Mouse (Mus musculus): ENCODE measurements around the gene Rabac1. TPM values are rescaled to one million over a fixed set of nuclear protein-coding genes. Genes with fewer than 3 reads are reported as not detected.

Rabac1 gene
- 201 and 229 TPM in 2 replicates for total RNA-seq (2017)

DNA sequence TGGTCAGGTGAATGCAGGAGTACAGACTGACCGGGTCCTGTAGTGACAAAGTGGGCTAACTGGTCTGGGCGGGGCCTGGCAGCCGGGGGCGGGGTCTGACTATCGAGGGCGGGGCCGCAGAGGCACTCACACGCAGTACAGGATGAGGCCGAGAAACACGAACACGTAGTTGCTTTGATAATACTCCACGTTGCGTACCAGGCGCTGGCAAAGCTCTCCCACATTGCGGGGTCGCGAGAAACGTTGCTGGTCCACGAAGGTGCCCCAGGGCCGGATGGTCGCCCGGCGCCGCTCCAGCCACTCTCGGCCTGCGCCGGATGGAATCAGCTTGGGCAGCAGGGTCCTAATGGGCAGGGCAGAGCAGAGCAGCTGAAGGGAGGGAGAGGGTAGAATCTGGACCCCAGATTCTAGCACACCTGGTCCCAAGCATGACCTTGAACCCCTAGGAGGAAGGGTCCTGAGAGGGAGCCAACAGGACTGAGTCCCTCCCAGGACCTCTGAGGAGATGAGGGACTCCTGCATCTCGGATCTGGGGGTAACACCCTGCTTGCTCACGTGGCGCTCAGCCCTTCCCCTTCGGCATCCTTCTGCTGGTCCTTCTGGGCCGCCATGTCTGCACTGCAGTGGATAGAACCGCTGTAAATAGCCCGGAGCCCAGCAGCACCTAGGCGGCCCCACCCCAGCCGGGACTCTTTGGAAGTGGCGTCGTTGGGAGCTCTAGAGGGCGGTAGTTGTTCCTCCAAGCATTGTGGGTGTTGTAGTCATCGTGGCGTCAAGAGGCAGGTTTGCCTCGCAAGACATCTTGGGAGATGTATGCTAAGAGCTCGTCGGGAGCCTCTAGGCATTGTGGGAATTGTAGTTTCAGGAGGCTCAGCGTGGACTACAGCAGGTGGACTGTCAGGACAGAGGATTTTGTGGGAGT, at the start of gene Rabac1:
TSS of gene Rabac1 (minus strand) at position 783 of the 922 bp plus-strand sequence.
- ATAC-seq (ENCODE audit: extremely low read depth, insufficient number of reproducible peaks, low FRiP score, poor library complexity, severe bottlenecking): peak; percentile 90

DNA sequence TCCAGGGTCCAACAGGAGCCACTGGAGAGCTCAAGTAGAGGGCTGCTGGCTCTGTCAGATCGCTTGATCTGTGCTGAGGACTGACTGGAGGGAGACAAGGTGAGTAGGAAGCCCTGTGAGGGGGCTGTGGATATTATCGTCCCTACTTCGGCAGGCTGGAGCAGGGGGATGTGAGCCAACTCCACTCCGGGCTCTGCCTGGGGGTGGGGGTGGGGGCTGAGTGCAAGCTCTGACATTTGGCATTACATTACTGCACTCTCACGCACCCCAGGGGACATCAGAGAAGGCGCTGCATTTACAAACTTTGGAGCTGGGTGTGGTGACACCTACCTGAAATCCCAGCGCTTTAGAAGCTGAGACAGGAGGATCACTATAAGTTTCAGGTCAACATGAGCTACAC, 39.0 kb upstream of the Rabac1 start:
- no peak for ATAC-seq (ENCODE audit: extremely low read depth, insufficient number of reproducible peaks, low FRiP score, poor library complexity, severe bottlenecking)

DNA sequence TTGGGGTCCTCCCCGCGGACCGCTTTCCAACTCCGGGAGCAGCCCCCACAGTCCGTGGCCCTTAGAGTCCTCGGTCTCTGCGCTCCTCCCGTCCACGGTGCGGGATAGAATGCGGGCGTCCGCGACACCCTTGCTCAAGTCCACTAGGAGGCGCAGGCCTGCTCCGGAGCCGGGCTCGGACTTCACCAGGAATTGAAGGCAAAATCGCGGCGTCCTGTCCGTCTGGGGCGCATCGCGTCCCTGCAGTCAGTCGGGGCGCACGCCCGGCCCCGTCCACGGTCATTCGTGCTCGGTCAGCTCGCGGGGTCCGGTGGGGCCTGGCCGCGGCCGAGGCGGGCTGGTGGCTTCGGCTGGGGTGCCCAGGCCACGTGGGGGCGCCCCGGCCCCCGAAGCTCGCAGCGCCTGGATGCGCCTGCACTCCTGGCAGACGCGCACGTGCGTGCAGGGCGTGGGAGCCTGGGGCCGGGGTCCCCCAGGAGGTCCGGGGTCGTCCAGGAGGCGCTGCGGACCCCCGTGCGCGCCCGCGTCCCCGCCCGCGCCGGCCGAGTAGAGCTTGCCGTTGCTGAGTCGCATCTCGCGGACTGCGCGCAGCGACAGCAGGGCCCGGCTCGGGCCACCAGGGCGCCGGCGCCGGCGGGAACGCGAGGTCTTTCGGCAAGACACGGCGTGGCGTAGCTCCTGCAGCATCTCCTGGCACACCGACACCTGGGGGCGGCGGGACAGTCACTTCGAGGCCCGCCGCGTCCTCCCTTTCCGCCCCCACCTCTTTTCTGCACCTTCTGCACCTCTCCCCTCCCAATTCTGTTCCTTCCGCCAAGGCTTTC, 37.7 kb upstream of the Rabac1 start:
- no peak for ATAC-seq (ENCODE audit: extremely low read depth, insufficient number of reproducible peaks, low FRiP score, poor library complexity, severe bottlenecking)

DNA sequence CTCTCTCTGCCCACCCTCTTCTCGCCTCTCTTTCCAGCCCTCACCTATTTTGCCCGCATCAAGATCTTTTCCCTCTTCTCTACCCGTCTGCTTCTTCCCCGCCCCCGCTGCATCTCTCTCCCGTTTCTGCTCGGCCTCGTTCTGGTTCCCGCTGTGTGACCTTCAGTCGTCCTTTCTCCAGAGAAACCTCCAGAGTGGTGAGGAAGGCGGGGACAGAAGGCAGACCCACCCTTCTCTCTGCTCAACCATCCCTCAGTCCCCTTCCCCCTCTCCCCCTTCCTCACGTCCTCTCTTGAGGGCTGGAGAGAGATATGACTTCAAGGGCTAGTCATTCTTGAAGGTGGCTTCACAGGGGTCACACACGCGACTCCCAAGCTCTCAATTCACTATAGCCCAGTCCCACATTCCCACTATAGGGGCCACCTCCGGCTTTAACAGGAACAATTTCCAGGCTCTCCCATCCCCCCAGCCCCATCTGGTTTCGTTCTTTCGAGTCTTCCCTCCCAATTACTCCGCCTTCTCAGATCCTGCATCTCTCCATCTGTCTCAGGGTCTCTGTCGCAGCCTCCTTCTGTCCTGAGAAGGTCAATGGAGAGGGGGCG, 36.6 kb upstream of the Rabac1 start:
- ATAC-seq (ENCODE audit: extremely low read depth, insufficient number of reproducible peaks, low FRiP score, poor library complexity, severe bottlenecking): no peak

DNA sequence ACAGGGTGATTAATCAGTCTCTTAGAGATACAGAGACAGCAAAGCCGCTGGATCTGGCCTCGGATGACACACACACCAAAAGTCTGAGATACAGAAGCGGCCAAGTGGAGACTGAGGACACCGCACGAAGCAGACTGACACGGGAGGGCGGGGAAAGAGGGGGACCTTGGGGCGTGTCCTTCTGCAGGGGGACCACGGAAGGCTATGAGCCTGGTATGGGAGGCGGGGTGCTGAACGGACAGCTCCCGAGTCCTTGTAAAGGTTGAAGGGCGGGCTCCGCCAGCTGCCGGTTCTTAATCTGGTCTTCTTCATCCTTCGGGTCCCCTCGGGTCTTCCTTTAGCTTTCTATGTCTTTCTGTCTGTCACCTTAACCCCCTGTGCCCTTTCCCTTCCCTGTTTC, 36.1 kb upstream of the Rabac1 start:
- no peak for ATAC-seq (ENCODE audit: extremely low read depth, insufficient number of reproducible peaks, low FRiP score, poor library complexity, severe bottlenecking)

DNA sequence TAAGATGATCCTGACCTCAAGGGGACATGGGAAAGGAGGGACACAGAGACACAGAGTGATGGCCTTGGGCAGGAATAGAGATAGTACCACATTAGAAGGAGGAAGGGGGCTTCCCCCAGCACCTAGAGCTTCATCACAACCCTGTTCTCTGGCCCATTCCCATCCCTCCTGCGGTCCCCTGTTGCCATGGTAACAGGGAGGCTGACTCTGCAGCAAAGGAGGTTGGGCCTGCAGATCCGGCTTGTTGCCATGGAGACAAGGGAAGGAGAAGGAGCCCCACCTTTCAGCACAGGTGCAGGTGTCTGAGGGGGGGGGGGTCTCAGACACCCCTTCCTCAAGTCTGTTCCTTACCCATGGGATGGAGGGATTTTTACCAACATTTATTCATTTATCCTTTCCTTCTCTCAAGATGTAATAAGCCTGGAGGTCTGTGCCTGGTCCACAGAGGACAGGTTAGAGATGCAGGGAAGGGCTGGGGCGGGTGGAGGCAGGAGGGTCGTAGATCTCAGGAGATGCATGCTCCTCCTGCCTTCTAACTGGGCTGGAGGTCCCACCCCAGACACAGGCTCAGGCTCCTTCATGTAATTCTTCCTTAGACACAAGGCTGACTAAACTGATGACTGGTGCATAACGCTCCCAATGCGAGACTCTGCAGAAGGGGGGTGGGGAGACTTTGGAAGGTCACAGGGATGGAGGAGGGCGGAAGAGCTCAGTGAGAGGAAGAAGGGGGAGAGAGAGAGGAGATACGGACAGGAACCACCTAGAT, 35.2 kb upstream of the Rabac1 start:
- ATAC-seq (ENCODE audit: extremely low read depth, insufficient number of reproducible peaks, low FRiP score, poor library complexity, severe bottlenecking): no peak

DNA sequence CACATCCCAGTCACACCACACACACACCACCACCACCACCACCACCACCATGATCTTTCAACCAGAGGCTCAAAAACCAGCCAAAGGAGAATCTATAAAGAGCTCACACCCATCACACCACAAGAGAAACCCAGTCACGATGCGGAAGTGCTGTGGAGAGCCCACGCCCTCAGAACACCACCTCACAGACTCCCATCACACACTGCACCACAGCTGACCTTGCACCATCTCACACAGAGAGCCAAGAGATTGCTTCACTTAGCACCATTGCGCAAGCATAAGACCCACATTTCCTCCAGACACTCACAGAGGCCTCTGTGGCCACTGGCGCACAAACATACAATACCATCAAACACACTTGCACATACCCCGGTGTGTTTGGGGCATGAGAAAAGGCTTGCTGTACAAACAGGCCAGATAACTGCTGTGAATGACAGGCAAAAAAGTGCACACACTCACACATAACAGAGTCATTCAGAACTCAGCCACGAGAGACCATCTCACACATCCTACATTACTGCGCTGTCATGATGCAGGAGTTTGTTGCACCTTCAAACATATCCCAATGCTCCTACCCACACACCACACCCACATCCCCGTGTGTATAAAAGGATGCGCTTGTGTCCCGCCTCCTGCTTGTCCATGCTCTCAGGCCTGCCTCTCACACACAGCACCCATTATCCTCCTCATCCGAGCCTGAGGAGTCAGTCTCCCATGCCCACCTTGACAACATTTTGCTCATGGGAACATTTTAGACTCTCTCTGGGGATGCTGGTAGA, 34.2 kb upstream of the Rabac1 start:
- peak; percentile 88 for ATAC-seq (ENCODE audit: extremely low read depth, insufficient number of reproducible peaks, low FRiP score, poor library complexity, severe bottlenecking)

DNA sequence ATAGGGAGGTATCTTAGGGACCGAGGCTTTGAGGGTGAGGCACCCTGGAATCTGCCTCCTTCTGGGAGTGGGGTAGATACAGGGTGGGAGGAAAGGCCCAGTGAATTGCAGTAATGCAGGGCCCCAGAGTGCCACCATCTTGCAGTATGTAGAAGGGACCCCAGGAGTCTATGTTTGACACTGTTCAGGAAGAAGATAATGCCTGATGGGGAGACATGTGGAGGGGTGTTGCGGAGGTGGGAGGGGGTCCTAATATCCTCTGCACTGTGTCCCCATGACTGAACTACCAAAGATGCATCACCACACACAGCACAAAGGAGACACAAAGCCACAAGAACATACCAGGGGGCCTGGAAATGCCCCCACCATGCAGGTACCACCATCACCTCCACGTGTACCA, 33.6 kb upstream of the Rabac1 start:
- ATAC-seq (ENCODE audit: extremely low read depth, insufficient number of reproducible peaks, low FRiP score, poor library complexity, severe bottlenecking): no peak

DNA sequence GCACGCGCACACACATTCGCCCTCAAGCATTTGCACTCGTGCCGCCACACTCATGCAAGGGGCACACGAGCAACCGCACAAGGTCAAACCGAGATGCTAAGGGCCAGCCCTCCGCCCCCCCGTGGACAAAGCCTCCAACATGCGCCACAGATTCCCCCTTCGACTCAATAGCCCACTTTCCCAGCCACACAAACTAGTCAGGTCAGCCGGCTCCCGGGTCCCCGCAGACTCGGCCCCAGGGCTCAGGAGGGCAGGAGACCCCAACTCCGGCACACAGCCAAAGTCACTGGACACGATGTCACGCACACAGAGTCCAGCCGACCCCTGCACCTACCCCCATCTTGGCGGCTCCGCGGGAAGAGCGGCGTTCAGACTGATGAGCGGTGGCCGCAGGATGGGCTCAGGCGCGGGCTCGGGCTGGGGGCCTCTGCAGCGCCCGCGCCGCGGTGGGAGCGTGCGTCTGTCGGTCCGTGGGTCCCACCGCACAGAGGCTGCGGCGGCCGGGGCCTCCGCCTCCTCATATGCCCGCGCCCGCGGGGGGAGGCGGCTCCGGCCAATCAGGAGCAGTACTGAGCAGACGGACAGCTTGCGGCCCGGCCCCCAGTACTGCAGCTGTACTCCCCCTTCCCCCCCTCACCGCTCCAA, 33.0 kb upstream of the Rabac1 start, which contains the start of gene Atp1a3:
TSS of gene Atp1a3 (minus strand) at position 538 of the 645 bp plus-strand sequence.
- ATAC-seq (ENCODE audit: extremely low read depth, insufficient number of reproducible peaks, low FRiP score, poor library complexity, severe bottlenecking): peak; percentile 34

DNA sequence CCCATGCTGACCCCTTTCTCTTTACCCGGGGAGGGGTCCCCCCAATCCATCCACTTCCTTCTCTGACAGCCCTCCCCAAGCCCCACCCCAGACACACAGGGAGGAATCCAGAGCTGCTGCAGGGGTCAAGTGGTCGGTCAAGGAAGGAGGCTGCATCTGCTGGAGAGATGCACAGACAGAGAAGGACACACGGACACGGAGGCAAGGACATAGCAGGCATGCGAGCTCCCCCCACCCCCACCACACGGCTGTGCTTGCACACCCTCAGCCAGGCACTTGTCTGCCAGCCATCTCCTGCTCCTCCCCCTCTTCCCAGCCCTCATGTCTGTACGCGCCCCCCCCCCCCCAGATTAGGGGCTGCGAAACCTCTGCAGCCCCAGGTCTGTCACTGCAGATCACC, 32.3 kb upstream of the Rabac1 start:
- ATAC-seq (ENCODE audit: extremely low read depth, insufficient number of reproducible peaks, low FRiP score, poor library complexity, severe bottlenecking): no peak

DNA sequence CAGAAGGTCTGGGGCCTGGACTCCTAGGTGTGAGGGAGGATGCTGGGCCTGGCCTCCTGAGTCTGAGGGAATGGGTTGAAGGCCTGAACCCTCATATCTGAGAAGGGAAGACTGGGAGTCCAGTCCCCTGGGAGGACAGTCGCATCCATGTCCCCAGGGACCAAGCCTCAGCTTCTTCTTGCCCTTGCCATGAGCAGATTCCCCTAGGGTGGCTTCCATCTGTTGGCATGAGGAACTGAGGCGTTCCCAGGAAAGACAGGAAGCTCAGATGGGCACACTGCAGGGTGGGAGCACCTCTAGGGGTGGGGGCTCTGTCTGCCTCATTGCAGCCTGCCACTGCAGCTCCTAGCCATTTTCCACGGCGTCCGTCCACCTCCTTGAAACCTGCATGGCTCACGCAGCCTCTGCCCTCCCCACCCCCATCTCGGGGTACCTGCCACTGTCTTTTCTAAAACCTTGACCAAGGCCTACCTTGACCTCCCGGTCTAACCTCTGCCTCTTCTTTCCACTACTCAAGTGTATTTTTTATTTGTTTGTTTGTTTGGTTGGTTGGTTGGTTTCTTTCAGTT, 31.4 kb upstream of the Rabac1 start:
- no peak for ATAC-seq (ENCODE audit: extremely low read depth, insufficient number of reproducible peaks, low FRiP score, poor library complexity, severe bottlenecking)

DNA sequence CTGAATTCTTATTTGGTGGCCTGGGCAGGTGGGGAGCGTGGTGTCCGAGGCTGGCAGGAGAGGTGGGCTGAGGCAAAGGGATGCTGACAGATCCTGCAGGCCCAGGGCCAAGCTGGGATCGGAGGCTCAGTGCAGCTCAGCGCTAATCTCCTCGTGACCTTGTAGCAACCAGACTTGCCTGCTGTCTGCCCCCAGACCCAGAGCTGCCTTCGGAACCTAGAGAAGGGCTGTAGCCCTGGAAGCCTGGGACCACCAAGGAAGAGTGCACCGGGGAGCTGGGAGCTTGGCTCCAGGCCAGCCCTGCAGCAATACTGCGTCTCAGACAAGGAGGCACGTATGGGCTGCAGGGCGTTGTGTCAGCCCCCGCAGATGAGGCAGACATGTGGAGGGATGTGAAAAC, 30.7 kb upstream of the Rabac1 start:
- no peak for ATAC-seq (ENCODE audit: extremely low read depth, insufficient number of reproducible peaks, low FRiP score, poor library complexity, severe bottlenecking)

DNA sequence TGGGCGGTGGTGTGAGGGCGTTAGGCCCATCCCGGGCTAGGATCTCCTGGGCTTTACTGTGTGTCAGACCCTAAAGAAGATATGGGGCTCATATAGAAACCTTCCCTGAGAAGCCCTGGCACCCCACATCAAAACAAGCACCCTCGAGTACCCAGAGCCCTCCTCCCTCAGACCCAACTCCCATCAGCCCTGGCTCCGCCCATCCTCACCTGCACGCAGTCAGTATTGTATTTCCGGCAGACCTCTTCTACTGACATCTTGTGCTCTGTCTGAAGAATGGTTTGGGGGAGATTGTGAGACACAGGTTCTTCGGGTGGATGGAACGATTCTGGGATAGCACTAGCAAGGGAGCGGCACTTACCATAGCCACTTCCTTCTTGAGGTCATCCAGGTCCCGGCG, 28.2 kb upstream of the Rabac1 start:
- ATAC-seq (ENCODE audit: extremely low read depth, insufficient number of reproducible peaks, low FRiP score, poor library complexity, severe bottlenecking): no peak

DNA sequence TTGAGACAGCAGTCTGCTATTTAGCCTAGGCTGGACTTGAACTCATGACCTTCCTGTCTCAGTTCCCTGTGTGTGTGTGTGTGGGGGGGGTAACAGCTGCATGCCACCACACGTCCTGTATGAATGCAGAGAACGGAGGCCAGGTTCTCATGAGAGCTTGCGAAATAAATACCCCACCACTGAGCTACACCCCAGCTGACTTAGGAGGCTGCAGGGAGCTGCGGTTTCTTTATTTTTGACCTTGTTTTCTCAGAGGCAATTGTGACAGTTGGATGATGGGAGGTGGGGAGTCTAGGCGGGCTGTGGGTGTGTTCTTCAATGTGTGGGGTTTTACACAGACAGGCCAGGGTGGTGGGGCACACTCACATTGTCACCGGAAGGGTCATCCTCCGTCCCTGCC, 27.7 kb upstream of the Rabac1 start:
- ATAC-seq (ENCODE audit: extremely low read depth, insufficient number of reproducible peaks, low FRiP score, poor library complexity, severe bottlenecking): no peak; the same call in 1 of the 2 replicates

DNA sequence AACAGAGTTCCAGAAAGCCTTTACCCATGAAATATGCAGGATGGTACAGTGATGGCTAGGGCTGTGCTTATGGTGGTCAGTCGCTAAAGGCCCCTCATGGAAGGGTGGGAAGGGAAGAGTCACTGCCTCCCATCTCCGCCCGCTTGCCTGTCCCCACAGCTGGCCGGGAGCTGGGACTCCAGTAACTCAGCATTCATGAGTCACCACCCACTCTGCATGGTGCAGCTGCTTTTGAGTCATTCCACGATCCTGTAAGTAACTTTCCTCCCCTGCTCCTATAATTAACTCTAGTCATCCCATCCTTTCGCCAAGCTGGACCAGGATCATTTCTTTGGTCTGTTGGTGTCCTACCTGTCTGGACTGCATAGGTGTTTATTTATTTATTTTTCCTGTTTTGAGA, 20.5 kb upstream of the Rabac1 start:
- no peak for ATAC-seq (ENCODE audit: extremely low read depth, insufficient number of reproducible peaks, low FRiP score, poor library complexity, severe bottlenecking)

DNA sequence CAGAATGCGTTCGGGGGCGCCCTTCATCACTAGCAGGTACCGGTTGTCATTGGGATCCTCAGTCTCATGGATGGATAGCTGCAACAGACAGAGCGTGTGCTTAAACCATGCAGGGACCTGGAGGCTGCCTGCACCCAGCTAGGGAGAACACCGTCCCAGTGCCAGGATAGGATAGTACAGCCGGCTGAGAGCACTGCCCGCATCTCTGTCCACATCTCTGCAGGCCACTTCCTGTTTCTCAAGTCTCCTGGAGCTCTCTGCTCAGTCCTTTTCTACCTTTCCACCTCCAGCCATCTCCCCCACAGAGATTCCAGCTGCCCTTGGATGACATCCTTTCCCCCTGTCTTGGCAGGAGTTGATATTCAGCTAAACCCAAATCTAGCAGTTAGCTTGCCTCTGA, 17.9 kb upstream of the Rabac1 start:
- no peak for ATAC-seq (ENCODE audit: extremely low read depth, insufficient number of reproducible peaks, low FRiP score, poor library complexity, severe bottlenecking)

DNA sequence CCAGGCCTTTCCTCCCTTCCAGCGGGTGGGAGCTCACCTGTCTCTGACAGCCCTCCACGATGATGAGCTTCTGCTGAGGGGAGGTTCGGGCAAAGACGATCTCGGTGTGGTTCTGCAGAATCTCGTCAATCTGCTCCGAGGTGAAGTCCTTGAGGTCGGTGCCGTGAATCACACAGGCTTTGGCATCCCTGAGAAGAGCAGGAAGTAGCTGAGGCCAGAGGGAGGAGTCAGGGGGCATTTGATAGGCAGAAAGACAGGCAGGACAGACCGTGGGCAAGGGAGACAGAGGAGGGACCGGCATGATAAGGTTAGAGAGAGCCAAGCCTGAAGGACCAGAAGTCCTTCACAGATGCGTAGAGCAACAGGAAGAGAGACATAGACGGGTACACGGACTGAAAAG, 15.4 kb upstream of the Rabac1 start:
- ATAC-seq (ENCODE audit: extremely low read depth, insufficient number of reproducible peaks, low FRiP score, poor library complexity, severe bottlenecking): no peak

All from neutrophil, adult 5-6 weeks (primary cell).